Mouse (Mus musculus) induced T-regulatory cell, adult 2 months (primary cell): ENCODE measurements around the gene Ptgdr2.

Experiments used
- DNase-seq: peaks from one replicate; pipeline ENCODE4 v3.0.0-alpha.2; 2012; ENCODE audit warnings: low read depth

The Ptgdr2 gene

GRCm38 (mm10) chr19:10930641-10931040, 6.3 kb upstream of the Ptgdr2 start:
- no peak for DNase-seq

- DNase-seq = no peak
These were observed 1.9 kb upstream of the Ptgdr2 start for GRCm38 (mm10) chr19:10935029-10935428.

DNA sequence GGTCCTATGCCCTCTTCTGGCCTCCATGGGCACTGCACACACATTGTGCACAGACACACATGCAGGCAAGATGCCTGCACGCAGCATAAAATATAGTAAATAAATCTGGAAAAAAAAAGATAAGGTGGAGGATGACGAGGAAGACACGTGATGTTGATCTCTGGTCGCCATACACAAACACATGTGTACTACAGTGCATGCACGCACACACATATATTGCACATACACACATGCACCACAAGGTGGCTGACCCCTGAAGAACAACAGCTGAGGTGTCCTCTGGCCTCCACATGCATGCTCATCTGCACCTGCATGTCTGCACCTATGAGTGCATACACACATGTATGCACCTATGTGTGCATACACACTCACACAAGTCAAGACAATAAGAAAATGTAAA, 883 bp upstream of the Ptgdr2 start:
- DNase-seq = peak; percentile 32

DNA sequence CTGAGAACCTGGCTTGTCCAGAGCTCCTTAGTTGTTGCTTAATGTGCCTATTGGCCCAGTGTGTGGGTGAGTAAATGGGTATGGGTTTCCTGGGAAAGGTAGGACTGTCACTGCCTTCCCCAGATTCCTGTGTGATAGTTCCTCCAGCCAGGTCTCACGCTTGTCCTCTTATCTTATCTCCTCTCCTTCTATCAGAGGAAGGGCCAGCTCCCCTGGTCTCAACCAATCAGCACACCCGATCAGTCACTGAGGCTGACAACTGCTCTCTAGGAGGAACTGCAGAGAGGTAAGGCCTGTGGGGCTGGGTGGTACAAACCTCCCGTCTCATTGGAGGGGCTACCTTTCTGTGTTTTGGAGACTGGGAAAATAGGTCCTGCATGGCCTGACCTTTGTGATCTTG, 1.8 kb downstream of the Ptgdr2 start:
- DNase-seq = no peak

GRCm38 (mm10) chr19:10940097-10940800, 3.3 kb downstream of the Ptgdr2 start:
- DNase-seq = peak; percentile 75

GRCm38 (mm10) chr19:10940801-10941457, 4.0 kb downstream of the Ptgdr2 start:
- DNase-seq = no peak

DNA sequence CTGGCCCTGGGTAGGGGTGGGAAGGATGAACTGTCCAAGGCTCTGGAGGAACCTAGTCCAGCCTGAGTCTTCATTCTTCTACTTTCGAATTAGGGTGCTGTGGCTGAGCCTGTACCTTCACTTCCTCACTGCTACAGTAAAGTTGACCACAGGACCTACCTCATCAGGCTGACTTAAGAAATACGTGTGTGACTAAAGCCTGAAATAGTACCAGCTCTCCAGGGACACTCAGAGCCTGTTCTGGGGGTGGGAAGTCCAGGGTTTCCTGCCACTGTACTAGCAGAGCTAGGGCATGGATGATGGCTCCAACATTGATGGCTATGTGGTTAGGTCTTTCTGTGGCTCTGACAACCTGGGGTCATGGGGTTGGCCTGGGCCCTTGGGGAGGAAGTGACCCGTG, 7.0 kb downstream of the Ptgdr2 start:
- no peak for DNase-seq

DNA sequence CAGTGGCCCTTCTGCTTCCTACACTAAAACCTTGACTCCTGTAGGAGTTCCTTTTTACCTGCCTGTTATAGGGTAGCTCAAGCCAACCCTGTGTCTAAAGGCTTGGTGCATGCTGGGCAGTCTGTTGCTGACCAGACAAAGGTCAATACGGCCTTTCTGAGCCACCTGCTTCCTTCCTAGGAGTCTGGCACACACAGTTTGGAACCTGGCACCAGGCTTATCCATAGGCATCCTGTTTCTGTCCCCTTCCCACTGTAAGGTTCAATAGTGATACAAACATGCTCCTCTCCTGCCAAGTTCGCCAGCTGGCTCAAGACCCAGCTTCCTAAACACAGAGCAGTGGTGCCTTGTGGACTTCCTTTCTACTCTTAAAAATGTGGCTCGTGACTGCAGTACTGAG, 9.5 kb downstream of the Ptgdr2 start:
- DNase-seq = no peak

GRCm38 (mm10) chr19:10947219-10947618, 10.3 kb downstream of the Ptgdr2 start:
- no peak for DNase-seq

DNA sequence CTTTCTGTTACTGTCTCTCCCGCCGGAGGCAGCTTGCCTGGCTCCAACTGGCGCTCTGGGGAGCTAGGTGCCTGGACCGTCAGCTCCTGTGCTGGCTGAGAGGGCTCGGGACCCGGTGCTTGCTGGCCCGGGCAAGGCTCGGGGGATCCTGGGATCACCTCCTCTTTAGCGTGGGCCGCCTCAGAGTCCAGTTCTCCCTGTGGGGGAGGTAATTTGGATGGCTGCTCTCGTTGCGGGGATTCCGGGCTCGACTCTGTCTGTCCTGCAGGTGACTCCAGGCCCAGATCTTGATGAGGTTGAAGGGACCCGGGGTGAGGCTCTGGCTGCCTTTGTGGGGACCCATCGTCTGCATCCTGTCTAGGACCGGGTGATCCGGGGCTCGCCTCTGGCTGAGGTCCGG, 11.5 kb downstream of the Ptgdr2 start:
- peak; percentile 52 for DNase-seq

- DNase-seq = peak; percentile 99
These were observed 12.2 kb downstream of the Ptgdr2 start, which contains the start of gene Ccdc86 for GRCm38 (mm10) chr19:10949112-10949511. Ccdc86 (minus strand) TSS chr19:10949266.

GRCm38 (mm10) chr19:10949558-10949957, 12.6 kb downstream of the Ptgdr2 start:
- no peak for DNase-seq

DNA sequence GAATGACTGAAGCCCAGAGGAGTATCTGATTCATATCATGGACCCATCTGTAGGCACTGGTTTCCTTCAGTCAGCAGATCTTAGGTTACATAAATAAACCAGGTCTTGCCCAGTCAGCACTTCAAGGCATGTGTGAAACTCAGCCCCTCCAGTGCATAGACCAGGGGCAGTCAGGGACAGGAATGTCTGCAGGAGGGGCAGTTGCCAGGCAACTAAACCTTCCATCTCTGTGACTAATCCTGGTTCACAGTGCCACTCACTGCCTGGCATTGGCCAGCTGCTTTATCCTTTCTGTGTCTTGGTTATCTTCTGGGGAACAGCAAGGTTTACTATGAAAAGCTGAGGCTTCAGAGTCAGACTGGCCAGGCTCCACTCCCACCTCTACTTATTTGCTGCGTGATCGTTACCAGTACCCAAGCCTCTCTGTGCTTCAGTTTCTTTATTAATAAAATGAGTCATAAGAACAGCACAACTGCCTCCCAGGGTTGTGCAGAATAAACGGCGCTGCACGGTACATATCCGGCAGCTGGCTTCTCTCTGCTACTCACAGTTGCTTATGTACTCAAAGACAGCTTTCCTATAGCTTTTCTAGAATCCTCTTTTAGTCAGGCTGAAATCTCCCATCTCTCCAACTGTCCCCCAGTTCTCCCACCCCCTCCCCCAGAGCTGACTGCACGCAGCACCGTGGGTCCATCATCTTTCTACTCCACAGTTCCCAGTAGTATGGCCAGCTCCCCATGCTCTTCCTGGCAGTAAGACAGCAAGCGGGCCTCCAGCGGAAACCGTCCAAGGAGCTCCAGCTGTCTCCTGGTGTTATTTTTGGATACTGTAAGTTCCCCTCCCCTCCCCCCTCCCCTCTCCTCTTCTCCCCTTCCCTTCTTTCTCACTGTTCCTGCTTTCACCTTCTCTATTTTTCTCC, 15.3 kb downstream of the Ptgdr2 start:
- DNase-seq = peak; percentile 41

DNA sequence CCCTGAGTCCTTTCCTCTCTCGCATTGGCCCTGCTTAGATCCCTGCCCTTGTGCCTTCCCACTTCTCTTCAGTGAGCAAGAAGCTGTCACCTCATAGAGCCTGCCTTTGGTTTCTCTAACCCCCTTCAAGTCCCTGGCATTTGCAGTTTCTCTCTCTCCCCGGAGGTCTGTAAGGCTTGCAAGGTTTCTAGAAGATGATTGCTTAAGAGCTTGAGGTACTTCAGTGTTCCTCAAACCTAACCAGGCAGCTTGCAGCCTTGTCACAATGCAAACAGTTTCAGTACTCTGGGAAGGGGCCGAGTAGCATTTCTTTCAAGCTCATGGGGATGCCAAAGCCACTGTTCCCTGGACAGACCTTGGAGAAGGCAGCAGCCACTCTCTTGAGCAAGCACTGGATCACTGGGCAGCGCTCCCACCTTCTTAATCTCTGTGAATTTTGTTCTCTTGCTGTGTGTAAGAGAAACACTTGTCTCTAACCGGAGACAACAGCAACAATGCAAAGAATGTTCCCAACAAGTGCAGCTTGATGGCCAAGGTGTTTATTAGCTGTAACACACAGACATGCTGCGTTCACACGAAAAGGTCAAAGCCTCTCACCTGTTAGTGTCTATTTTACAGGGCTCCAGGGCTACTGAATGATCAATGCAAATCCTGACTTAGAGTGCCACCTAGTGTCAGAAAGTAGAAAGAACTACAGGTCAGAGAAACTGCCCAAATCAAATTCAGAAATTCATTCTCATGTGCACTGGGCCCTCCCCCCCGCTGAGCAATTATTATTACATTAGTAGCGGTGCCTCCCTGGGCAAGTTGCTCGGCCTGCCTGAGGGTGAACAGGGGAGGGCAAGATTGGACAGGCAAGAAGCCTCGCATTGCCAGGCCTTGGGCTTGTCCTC, 22.4 kb downstream of the Ptgdr2 start:
- peak; percentile 90 for DNase-seq

DNA sequence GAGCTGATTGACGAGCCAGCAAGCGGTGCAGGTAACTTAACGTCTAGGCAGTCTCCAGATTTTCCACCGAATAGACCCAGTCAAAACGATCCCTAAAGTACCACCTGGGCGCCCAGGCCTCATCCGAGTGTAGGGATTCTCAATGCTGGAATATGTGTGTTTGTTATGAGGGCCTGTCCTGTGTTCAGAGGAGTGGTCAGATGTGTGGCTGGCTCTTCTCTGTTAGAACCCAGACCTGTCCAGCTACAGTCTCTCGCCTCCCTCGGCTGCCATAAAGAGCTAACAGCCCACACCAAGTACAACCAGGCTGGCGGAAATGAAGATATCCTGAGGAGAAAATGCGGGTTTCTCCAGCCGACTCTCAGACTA, 23.0 kb downstream of the Ptgdr2 start:
- DNase-seq = no peak

- no peak for DNase-seq
These were observed 28.8 kb downstream of the Ptgdr2 start for GRCm38 (mm10) chr19:10965721-10966120.

DNA sequence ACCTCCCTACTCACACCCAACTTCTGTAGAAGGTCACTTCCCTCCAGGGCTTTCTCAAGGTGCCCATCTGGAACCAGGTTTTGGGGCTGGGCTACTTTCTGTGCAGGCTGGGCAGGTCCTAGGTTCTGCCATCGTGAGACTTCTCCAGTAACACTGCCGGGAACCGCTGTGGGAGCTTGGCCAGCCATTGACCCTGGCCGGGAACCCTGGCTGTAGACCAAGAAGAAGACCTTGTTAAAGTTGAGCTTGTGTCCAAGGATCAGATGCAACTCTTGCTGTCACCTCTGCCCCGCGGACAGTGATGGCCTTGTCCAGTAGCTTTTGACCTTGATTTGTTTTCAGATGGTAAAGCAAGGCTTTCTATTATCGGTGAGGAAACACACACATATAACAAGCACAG, 31.6 kb downstream of the Ptgdr2 start:
- no peak for DNase-seq

DNA sequence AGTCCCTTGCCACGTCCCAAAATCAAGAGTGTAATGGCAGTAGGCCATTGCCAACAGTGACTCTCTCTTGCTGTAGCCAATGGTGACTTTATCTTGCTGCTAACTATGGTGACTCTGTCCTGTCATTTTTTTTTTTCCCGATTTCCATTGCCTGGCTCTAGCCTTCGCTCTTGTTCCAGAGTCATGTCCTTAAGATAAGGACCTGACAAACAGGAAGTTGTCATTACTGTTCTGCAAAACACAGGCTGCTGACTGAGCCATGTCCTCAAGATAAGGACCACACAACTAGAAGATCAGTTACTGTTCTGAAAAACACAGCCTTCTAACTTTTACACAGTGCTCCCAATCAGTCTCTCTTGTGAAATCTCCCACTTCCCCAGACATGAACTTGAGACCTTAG, 33.5 kb downstream of the Ptgdr2 start:
- no peak for DNase-seq

- no peak for DNase-seq
These were observed 35.7 kb downstream of the Ptgdr2 start for GRCm38 (mm10) chr19:10972660-10973059.

DNA sequence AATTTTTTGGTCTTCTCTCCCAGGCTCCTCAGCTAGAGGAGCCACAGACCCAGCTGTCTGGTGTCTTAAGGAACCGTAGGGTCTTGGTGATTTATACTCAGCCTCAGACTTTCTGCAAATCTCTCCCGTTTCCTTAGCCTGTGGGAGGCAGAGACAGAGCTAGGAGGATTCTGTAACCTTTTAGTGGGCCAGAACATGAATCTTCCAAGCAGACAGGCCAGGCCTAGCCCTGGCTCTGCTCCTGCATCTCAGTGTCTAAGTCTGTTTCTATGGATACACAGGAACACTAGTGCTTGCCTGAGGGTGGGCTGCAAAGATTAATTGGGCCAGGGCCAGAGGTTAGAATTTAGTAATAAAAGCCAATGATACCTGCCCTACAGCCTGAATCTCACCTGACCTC, 36.2 kb downstream of the Ptgdr2 start:
- no peak for DNase-seq

GRCm38 (mm10) chr19:10974238-10974865, 37.4 kb downstream of the Ptgdr2 start, which contains the start of gene Ms4a10:
Ms4a10 (minus strand) TSS chr19:10974670.
- no peak for DNase-seq
